Mouse (Mus musculus) kidney, adult 2 months (tissue): ENCODE results near the gene Gm21987. TPM values are rescaled to one million over a fixed set of nuclear protein-coding genes. Genes with fewer than 3 reads are reported as not detected.

Source experiments
- DNase-seq: peaks from one replicate; pipeline ENCODE4 v3.0.0; 2021
- H3K27ac ChIP-seq: fragments of 200-500 bp; 2 replicates; pipeline ENCODE4 v1.5.1; 2012; ENCODE audit warnings: low read depth, low read length, control low read depth, inconsistent platforms; ENCODE audit not compliant: insufficient read depth
- H3K27me3 ChIP-seq: fragments of 200-500 bp; replicated peaks from 2 replicates; pipeline ENCODE4 v1.6.1; 2012; ENCODE audit warnings: mild to moderate bottlenecking, moderate library complexity, low read length, inconsistent platforms; ENCODE audit not compliant: control insufficient read depth, insufficient read depth
- H3K36me3 ChIP-seq: fragments of 200-500 bp; 2 replicates; pipeline ENCODE4 v1.6.1; 2012; ENCODE audit warnings: mild to moderate bottlenecking, moderate library complexity, low read length, inconsistent platforms; ENCODE audit not compliant: control insufficient read depth, insufficient read depth
- H3K4me1 ChIP-seq: fragments of 200-500 bp; 2 replicates; pipeline ENCODE4 v1.6.1; 2011; ENCODE audit warnings: low read length; ENCODE audit not compliant: control insufficient read depth, insufficient read depth
- H3K4me3 ChIP-seq: fragments of 200-500 bp; 2 replicates; pipeline ENCODE4 v1.5.1; 2011; ENCODE audit warnings: mild to moderate bottlenecking, low read depth, low read length, control low read depth; ENCODE audit not compliant: insufficient read depth
- CTCF ChIP-seq: fragments of 200-500 bp; conservative IDR thresholded peaks from 2 replicates; pipeline ENCODE4 v1.5.1; 2011; ENCODE audit warnings: low read depth, mild to moderate bottlenecking, control low read depth, low read length, moderate library complexity, mixed read lengths; ENCODE audit not compliant: insufficient read depth, insufficient read length
- POLR2A ChIP-seq: fragments of 200-500 bp; IDR thresholded peaks from one replicate; pipeline ENCODE4 v1.6.1; 2011; ENCODE audit warnings: low read depth, low read length, control low read depth
- WGBS: fragments of 180-500 bp; shearing (Covaris S2); methylation state at CpG from one replicate; pipeline ENCODE4 v1.1.7; 2018; 5-methylcytosine and 5-hydroxymethylcytosine counted together
- polyA plus RNA-seq: library from polyadenylated mRNA; depleted of rRNA; stranded (reverse); fragments of >200 nt; gene quantifications from 2 replicates; pipeline ENCODE4 v1.2.3, GENCODE M21; 2012

Gm21987 gene
- polyA plus RNA-seq, 1 experiment: not detected

DNA sequence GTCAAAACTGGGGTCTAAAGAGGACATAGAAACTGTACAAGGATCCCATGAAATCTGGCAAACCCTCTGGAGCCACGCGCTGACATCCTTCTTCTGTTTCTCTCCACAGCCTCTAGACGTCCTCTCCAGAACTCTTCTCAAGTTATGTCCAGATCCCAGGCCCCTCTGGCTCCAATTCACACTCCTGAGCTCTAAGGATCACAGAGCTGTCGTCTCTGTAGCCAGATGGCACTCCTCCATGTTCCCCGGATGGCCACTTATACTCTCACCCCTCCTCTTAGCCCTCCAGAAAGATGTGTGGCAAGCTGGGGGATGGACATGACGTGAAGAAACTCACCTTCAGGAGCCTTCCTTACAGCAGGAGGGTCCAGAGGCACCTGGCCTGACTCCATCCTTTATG, 30.7 kb downstream of the Gm21987 start:
- Histone ChIP-seq H3K4me1 (no peaks in the 10 kb centered on the region), H3K4me3 (no peak overlapping the region), H3K27ac (no peak overlapping the region), H3K36me3 (no peaks in the 10 kb centered on the region), H3K27me3 (no peaks in the 10 kb centered on the region)
- WGBS: 86% methylated on average over 6 of the region's 6 CpGs
- TF ChIP-seq CTCF (no peak), POLR2A (no peak)
- DNase-seq: no peak

DNA sequence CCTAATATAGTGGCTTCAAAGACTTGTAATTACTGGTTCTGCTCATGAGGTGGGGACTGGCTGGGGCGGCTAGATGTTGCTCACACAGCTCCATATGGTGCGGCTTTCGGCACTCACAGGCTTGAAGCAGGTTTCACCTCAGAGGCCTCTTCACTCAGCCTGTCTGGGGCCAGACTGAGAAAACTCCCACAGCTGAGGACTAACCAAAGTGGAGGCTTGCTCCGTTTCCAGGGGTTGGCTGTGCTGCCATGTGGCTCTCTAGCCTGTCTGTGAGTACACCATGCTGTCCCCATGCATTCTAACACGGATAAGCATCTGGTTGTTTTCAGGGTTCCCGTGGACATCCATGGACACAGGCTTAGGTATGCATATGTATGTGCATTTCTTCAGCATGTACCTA, 31.8 kb downstream of the Gm21987 start:
- H3K4me1 ChIP-seq: no peaks in the 10 kb centered on the region

DNA sequence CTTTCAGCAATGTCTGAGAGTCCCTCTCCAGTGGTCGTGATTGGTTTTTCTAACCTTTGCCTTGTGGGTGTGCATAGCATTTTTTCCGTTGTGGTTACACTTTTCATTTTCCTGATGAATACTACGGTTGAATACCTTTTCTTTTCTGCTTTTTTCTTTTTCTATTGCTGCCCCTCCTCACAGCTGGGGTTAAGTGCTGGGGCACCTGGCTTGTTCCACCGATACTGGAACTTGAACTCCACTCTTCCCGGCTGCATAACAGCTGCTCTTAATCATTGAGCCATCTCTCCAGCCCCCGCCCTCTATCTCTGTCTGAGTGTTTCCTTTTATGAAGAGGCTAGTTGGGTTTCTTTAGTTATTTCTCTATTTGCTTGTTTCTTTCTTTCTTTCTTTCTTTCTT, 32.2 kb downstream of the Gm21987 start:
- TF ChIP-seq POLR2A (no peak), CTCF (no peak)
- Histone ChIP-seq H3K27ac (no peak overlapping the region), H3K27me3 (no peaks in the 10 kb centered on the region), H3K4me3 (no peak overlapping the region), H3K4me1 (no peaks in the 10 kb centered on the region), H3K36me3 (no peaks in the 10 kb centered on the region)
- whole genome bisulfite sequencing: 19% methylated on average over 6 of the region's 6 CpGs
- peak; percentile 17 for DNase-seq

More for the DNA sequence above, 31.8 kb downstream of the Gm21987 start:
- TF ChIP-seq POLR2A (no peak), CTCF (no peak)
- Histone ChIP-seq H3K27me3 (no peaks in the 10 kb centered on the region), H3K27ac (no peak overlapping the region), H3K4me3 (no peak overlapping the region), H3K36me3 (no peaks in the 10 kb centered on the region)
- WGBS: 88% methylated on average over 6 of the region's 6 CpGs
- DNase-seq: no peak

DNA sequence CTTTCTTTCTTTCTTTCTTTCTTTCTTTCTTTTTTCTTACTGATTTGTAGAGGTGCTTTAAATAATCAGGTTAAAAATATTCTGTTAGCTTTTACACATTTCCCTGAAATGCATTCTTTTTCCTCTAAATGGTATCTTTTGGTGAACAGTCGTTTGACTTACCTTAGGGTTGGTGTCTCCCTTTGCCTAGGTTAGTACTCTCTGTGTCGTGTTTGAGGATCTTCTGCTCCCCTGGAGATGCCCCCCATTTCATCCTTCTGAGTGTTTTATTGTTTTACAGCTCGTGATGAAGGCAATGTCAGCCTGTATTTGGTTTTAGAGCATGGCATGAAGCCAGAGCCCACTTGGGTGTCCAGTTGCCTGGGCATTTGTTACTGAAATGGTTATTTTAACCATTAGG, 32.7 kb downstream of the Gm21987 start:
- H3K4me1 ChIP-seq: no peaks in the 10 kb centered on the region
- WGBS: 37% methylated on average over 3 of the region's 3 CpGs
- no peak for TF ChIP-seq CTCF
- TF ChIP-seq POLR2A: no peak
- H3K27ac ChIP-seq: no peak overlapping the region
- no peak for DNase-seq
- H3K36me3 ChIP-seq: no peaks in the 10 kb centered on the region
- no peaks in the 10 kb centered on the region for H3K27me3 ChIP-seq
- H3K4me3 ChIP-seq: no peak overlapping the region

DNA sequence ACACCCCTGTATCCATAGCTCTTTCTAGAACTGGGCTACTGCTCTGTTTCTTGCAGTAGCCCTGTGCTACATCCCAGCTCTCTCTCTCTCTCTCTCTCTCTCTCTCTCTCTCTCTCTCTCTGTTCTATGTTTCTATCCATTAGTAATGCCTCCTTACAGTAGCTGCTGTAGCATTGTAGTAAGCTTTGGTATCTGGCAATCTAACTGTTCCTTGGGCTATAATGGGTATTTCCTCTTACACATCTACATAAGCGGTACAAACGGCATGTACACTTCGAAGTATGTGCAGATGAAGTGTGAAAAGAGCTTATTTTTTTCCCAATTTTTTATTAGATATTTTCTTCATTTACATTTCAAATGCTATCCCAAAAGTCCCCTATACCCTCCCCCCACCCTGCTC, 33.1 kb downstream of the Gm21987 start:
- no peak for TF ChIP-seq CTCF
- TF ChIP-seq POLR2A: no peak
- no peaks in the 10 kb centered on the region for H3K36me3 ChIP-seq
- no peak overlapping the region for H3K27ac ChIP-seq
- 92% methylated on average over 3 of the region's 3 CpGs for WGBS
- H3K4me3 ChIP-seq: no peak overlapping the region
- no peaks in the 10 kb centered on the region for H3K27me3 ChIP-seq
- DNase-seq: no peak
- no peaks in the 10 kb centered on the region for H3K4me1 ChIP-seq

DNA sequence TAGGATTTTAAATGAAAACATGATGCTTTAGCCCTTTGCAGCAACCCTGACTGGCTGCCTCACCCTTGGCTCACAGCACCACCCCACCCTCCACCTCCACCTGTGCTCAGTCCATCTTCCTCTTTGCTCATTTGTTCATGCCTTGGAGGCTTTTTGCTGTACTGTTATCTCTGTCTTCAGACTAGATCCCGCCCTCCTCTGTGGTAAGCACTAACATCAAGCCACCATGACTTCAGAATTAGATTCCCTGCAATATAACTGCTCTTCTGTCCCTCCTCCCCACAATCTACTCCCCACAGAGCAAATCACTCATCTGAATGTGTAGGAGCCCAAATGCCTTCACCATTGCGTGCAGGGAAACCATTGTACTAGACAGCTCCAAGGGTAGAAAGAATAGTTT, 36.8 kb downstream of the Gm21987 start:
- H3K27me3 ChIP-seq: no peaks in the 10 kb centered on the region
- no peaks in the 10 kb centered on the region for H3K36me3 ChIP-seq
- H3K27ac ChIP-seq: no peak overlapping the region
- DNase-seq: no peak
- no peak for TF ChIP-seq POLR2A
- TF ChIP-seq CTCF: no peak
- over 99% methylated on average over 2 of the region's 2 CpGs for WGBS
- H3K4me3 ChIP-seq: no peak overlapping the region
- H3K4me1 ChIP-seq: no peaks in the 10 kb centered on the region

DNA sequence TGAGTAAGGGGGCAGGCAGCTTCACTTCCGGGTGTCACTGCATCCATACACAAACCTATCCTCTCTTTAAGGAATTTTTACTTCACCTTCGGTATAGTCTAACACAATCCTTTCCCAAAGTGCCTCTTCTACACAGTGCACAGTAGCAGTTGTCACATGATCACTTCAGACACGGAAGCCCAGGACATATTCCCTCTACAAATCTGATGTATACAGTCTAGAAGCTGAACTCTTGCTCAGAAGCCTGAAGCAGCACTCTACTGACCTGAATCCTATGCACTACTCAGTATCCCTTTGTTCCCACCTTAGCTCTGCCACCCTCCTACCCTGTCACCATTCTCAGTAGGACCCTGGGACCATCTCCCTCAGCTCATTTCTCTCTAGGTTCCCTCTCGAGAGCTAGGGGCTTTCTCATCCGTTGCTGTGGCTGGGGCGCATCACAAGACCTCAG, 38.4 kb downstream of the Gm21987 start:
- TF ChIP-seq POLR2A (no peak), CTCF (no peak)
- no peak overlapping the region for H3K27ac ChIP-seq
- 81% methylated on average over 6 of the region's 6 CpGs for WGBS
- no peaks in the 10 kb centered on the region for H3K36me3 ChIP-seq
- H3K4me3 ChIP-seq: no peak overlapping the region
- H3K4me1 ChIP-seq: no peaks in the 10 kb centered on the region
- H3K27me3 ChIP-seq: no peaks in the 10 kb centered on the region
- DNase-seq: no peak

DNA sequence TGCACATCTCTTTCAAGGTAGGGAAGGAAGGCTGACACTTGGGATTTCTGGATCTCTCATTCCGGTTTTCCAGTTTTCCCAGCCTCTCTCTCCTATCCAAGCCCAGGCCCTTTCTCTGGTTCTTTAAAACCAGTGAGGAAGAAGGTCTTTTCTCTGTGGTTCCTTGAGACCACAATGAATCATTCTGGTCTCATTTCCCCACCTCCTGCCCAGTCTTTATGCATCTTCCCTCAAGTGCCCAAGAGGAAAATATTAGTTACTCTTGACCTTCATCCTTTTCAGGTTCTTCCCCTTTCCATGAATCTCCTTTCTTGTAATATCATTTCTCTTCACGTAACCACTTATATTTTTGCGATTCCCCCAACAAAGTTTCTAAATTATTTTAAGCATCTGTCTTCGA, 38.9 kb downstream of the Gm21987 start:
- H3K27me3 ChIP-seq: no peaks in the 10 kb centered on the region
- H3K27ac ChIP-seq: no peak overlapping the region
- DNase-seq: no peak
- no peaks in the 10 kb centered on the region for H3K36me3 ChIP-seq
- 91% methylated on average over 4 of the region's 4 CpGs for WGBS
- TF ChIP-seq POLR2A (no peak), CTCF (no peak)
- no peak overlapping the region for H3K4me3 ChIP-seq
- no peaks in the 10 kb centered on the region for H3K4me1 ChIP-seq
